Mouse (Mus musculus) limb, embryonic 11.5 days (tissue): Measurements from ENCODE around the gene Ifi209. TPM values are rescaled to one million over a fixed set of nuclear protein-coding genes. Genes with fewer than 3 reads are reported as not detected.
"Not testable (repeated sequence)": the region's sequence is repeated elsewhere in the genome, so short reads cannot be mapped to it uniquely, and the experiment has no call there.

Experiments
- ATAC-seq: fragments of 200-750 bp; cut with Nextera tagmentation; 2 replicates; pipeline ENCODE4 v1.8.0; 2017; ENCODE audit warnings: low read depth; ENCODE audit not compliant: insufficient number of reproducible peaks, low FRiP score, low TSS enrichment
- DNase-seq: peaks from one replicate; pipeline ENCODE4 v3.0.0-alpha.2; 2015; ENCODE audit warnings: low spot score
- H3K27ac ChIP-seq: fragments of 300-500 bp; sonication (generic); replicated peaks from 2 replicates; pipeline ENCODE4 v1.5.1; 2014; ENCODE audit warnings: low read depth, mild to moderate bottlenecking, low read length
- H3K27me3 ChIP-seq: fragments of 300-500 bp; sonication (generic); 2 replicates; pipeline ENCODE4 v1.6.1; 2014; ENCODE audit warnings: mild to moderate bottlenecking, low read length, mixed read lengths; ENCODE audit not compliant: control insufficient read depth, insufficient read depth
- H3K36me3 ChIP-seq: fragments of 300-500 bp; sonication (generic); 2 replicates; pipeline ENCODE4 v1.6.1; 2014; ENCODE audit warnings: mild to moderate bottlenecking, low read length, moderate library complexity, mixed read lengths; ENCODE audit not compliant: control insufficient read depth, insufficient read depth
- H3K4me1 ChIP-seq: fragments of 300-500 bp; sonication (generic); 2 replicates; pipeline ENCODE4 v1.6.1; 2014; ENCODE audit warnings: low read length, mixed read lengths; ENCODE audit not compliant: control insufficient read depth, insufficient read depth
- H3K4me2 ChIP-seq: fragments of 300-500 bp; sonication (generic); 2 replicates; pipeline ENCODE4 v1.6.1; 2014; ENCODE audit warnings: low read depth, mild to moderate bottlenecking, moderate library complexity; ENCODE audit not compliant: severe bottlenecking
- H3K4me3 ChIP-seq: fragments of 300-500 bp; sonication (generic); 2 replicates; pipeline ENCODE4 v1.5.1; 2014; ENCODE audit warnings: low read depth, low read length
- H3K9ac ChIP-seq: fragments of 300-500 bp; sonication (generic); 2 replicates; pipeline ENCODE4 v1.6.1; 2014; ENCODE audit warnings: mild to moderate bottlenecking, low read length
- H3K9me3 ChIP-seq: fragments of 300-500 bp; sonication (generic); 2 replicates; pipeline ENCODE4 v1.6.1; 2016; ENCODE audit warnings: low read length; ENCODE audit not compliant: control insufficient read depth
- WGBS: fragments of 180-500 bp; shearing (Covaris S2); extraction: QIAGEN DNeasy Blood & Tissue Kit; methylation state at CpG from one replicate; pipeline ENCODE4 v1.1.7; 2014; 5-methylcytosine and 5-hydroxymethylcytosine counted together
- microRNA-seq: library from miRNA; unstranded; fragments of <30 nt; microRNA quantifications from one replicate; pipeline ENCODE4, GENCODE M21; 2016
- polyA plus RNA-seq: library from polyadenylated mRNA; unstranded; fragments of >200 nt; fragmentation: Nextera tagmentation; extraction: Ambion mirVana; gene quantifications from 2 replicates; pipeline ENCODE4 v1.2.1, GENCODE M21; 2014

The Ifi209 gene
- polyA plus RNA-seq, 1 experiment from 2014 or later: 0.07 TPM

- Histone ChIP-seq H3K27me3 (no peaks in the 10 kb centered on the region), H3K27ac (no peak overlapping the region), H3K36me3 (no peaks in the 10 kb centered on the region), H3K4me1 (no peaks in the 10 kb centered on the region), H3K9me3 (no peaks in the 10 kb centered on the region), H3K9ac (no peak overlapping the region), H3K4me3 (no peak overlapping the region), H3K4me2 (no peak overlapping the region)
- no peak for DNase-seq
- no peak for ATAC-seq
- whole genome bisulfite sequencing: 76% methylated on average over 2 of the region's 2 CpGs
These were observed 14.7 kb downstream of the Ifi209 start for GRCm38 (mm10) chr1:173645393-173645792.

- Histone ChIP-seq H3K4me2 (no peak overlapping the region), H3K4me3 (no peak overlapping the region), H3K4me1 (no peaks in the 10 kb centered on the region), H3K27me3 (no peaks in the 10 kb centered on the region), H3K9me3 (no peaks in the 10 kb centered on the region), H3K9ac (no peak overlapping the region), H3K27ac (no peak overlapping the region), H3K36me3 (no peaks in the 10 kb centered on the region)
- WGBS: 80% methylated on average over 4 of the region's 4 CpGs
- ATAC-seq (no peak), DNase-seq (no peak)
These were observed 27.3 kb downstream of the Ifi209 start for GRCm38 (mm10) chr1:173657973-173658372.

GRCm38 (mm10) chr1:173673458-173674097, 42.9 kb downstream of the Ifi209 start, which contains the start of gene Ifi208:
Gene Ifi208 (plus strand): TSS chr1:173673675.
- not testable (repeated sequence) for H3K4me3 ChIP-seq, H3K4me2 ChIP-seq, H3K9ac ChIP-seq, ATAC-seq, DNase-seq, H3K27ac ChIP-seq, H3K9me3 ChIP-seq, H3K27me3 ChIP-seq, H3K4me1 ChIP-seq, H3K36me3 ChIP-seq
- 60% methylated on average over 3 of the region's 3 CpGs for WGBS

- WGBS: 89% methylated on average over 1 of the region's 1 CpGs
- H3K4me1 ChIP-seq, H3K4me3 ChIP-seq: not testable (repeated sequence)
These were observed 47.9 kb downstream of the Ifi209 start for GRCm38 (mm10) chr1:173678605-173679004.

GRCm38 (mm10) chr1:173694270-173694669, 63.6 kb downstream of the Ifi209 start:
- Histone ChIP-seq H3K27me3 (no peaks in the 10 kb centered on the region), H3K4me1 (no peaks in the 10 kb centered on the region), H3K4me3 (no peak overlapping the region), H3K4me2 (no peak overlapping the region), H3K36me3 (no peaks in the 10 kb centered on the region), H3K27ac (no peak overlapping the region), H3K9me3 (no peaks in the 10 kb centered on the region), H3K9ac (no peak overlapping the region)
- DNase-seq: no peak
- ATAC-seq: no peak
- 95% methylated on average over 1 of the region's 1 CpGs for WGBS

More at GRCm38 (mm10) chr1:173678605-173679004, 47.9 kb downstream of the Ifi209 start:
- H3K27me3 ChIP-seq, H3K4me2 ChIP-seq, H3K36me3 ChIP-seq, DNase-seq, ATAC-seq, H3K9me3 ChIP-seq, H3K9ac ChIP-seq, H3K27ac ChIP-seq: not testable (repeated sequence)

Small RNA genes lying within 50 kb of the gene (microRNA-seq; reads per million reads assigned to microRNA genes)
- not detected for gene Gm44339

Other genes with a start within 250 kb of the Ifi209 start
- not detected in 2 replicates for gene Ifi206, start 139.9 kb upstream of the Ifi209 start, polyA plus RNA-seq
- gene Ifi214, start 95.0 kb upstream of the Ifi209 start, polyA plus RNA-seq: not detected in 2 replicates
- gene Ifi213, start 31.6 kb upstream of the Ifi209 start, polyA plus RNA-seq: not detected in 2 replicates
- gene Ifi208, start 42.8 kb downstream of the Ifi209 start, polyA plus RNA-seq: not detected in 2 replicates
- 0.48 and 0.57 TPM in 2 replicates for gene Ifi207, start 110.8 kb downstream of the Ifi209 start, polyA plus RNA-seq
- gene Ifi204, start 136.0 kb downstream of the Ifi209 start, polyA plus RNA-seq: 0.09 and 0.89 TPM in 2 replicates